Mouse (Mus musculus) neural tube, embryonic 13.5 days (tissue): ENCODE data around the gene Pfpl. TPM values are rescaled to one million over a fixed set of nuclear protein-coding genes. Genes with fewer than 3 reads are reported as not detected.

Experiments used
- ATAC-seq: fragments of 200-750 bp; cut with Nextera tagmentation; 2 replicates; pipeline ENCODE4 v1.8.0; 2017; ENCODE audit warnings: low read depth, mild to moderate bottlenecking, moderate TSS enrichment, moderate library complexity
- H3K27ac ChIP-seq: fragments of 300-500 bp; sonication (generic); replicated peaks from 2 replicates; pipeline ENCODE4 v1.5.1; 2015; ENCODE audit warnings: moderate library complexity, mild to moderate bottlenecking, inconsistent platforms
- H3K27me3 ChIP-seq: fragments of 300-500 bp; sonication (generic); 2 replicates; pipeline ENCODE4 v1.6.1; 2015; ENCODE audit warnings: mild to moderate bottlenecking, inconsistent platforms
- H3K36me3 ChIP-seq: fragments of 300-500 bp; sonication (generic); 2 replicates; pipeline ENCODE4 v1.6.1; 2015; ENCODE audit warnings: mild to moderate bottlenecking, inconsistent platforms
- H3K4me1 ChIP-seq: fragments of 300-500 bp; sonication (generic); replicated peaks from 2 replicates; pipeline ENCODE4 v1.6.1; 2015; ENCODE audit warnings: inconsistent platforms
- H3K4me2 ChIP-seq: fragments of 300-500 bp; sonication (generic); 2 replicates; pipeline ENCODE4 v1.6.1; 2015; ENCODE audit warnings: inconsistent platforms, mild to moderate bottlenecking, moderate library complexity
- H3K4me3 ChIP-seq: fragments of 300-500 bp; sonication (generic); 2 replicates; pipeline ENCODE4 v1.5.1; 2015; ENCODE audit warnings: mild to moderate bottlenecking, inconsistent platforms
- H3K9ac ChIP-seq: fragments of 300-500 bp; sonication (generic); 2 replicates; pipeline ENCODE4 v1.6.1; 2015; ENCODE audit warnings: moderate library complexity, mild to moderate bottlenecking, inconsistent platforms
- H3K9me3 ChIP-seq: fragments of 300-500 bp; sonication (generic); 2 replicates; pipeline ENCODE4 v1.6.1; 2016; ENCODE audit warnings: inconsistent platforms
- WGBS: fragments of 180-500 bp; shearing (Covaris S2); methylation state at CpG from one replicate; pipeline ENCODE4 v1.1.7; 2015; 5-methylcytosine and 5-hydroxymethylcytosine counted together
- polyA plus RNA-seq: library from polyadenylated mRNA; unstranded; fragments of >200 nt; fragmentation: Nextera tagmentation; extraction: Ambion mirVana; gene quantifications from 2 replicates; pipeline ENCODE4 v1.2.1, GENCODE M21; 2015

The Pfpl gene
- 0.08 TPM in 1 of 2 replicates, not detected in the other for polyA plus RNA-seq

GRCm38 (mm10) chr19:12427605-12428004 is at the start of gene Pfpl:
TSS of gene Pfpl (plus strand) at chr19:12427905.
- ATAC-seq: no peak
- no peak within 1 kb of the TSS for H3K4me3 ChIP-seq
- no peak within 1 kb of the TSS for H3K4me2 ChIP-seq
- WGBS: 96% methylated on average over 6 of the region's 6 CpGs
- no peaks in the 10 kb centered on the region for H3K36me3 ChIP-seq
- no peak within 1 kb of the TSS for H3K9ac ChIP-seq
- H3K27me3 ChIP-seq: no peaks in the 10 kb centered on the region
- no peaks in the 10 kb centered on the region for H3K4me1 ChIP-seq
- no peak within 1 kb of the TSS for H3K27ac ChIP-seq
- no peaks in the 10 kb centered on the region for H3K9me3 ChIP-seq

GRCm38 (mm10) chr19:12386979-12387378 is 40.7 kb upstream of the Pfpl start, which contains the start of gene Olfr1440:
TSS of gene Olfr1440 (plus strand) at chr19:12387279.
- Histone ChIP-seq H3K27ac (no peak within 1 kb of the TSS), H3K4me3 (no peak within 1 kb of the TSS), H3K4me2 (no peak within 1 kb of the TSS), H3K36me3 (no peaks in the 10 kb centered on the region), H3K9me3 (no peaks in the 10 kb centered on the region), H3K4me1 (no peaks in the 10 kb centered on the region), H3K27me3 (no peaks in the 10 kb centered on the region), H3K9ac (no peak within 1 kb of the TSS)
- no peak for ATAC-seq
- WGBS: 79% methylated on average over 2 of the region's 2 CpGs

GRCm38 (mm10) chr19:12413737-12414136 is 14.0 kb upstream of the Pfpl start:
- Histone ChIP-seq H3K4me3 (no peak overlapping the region), H3K27ac (no peak overlapping the region), H3K9ac (no peak overlapping the region), H3K36me3 (no peaks in the 10 kb centered on the region), H3K4me1 (no peaks in the 10 kb centered on the region), H3K9me3 (no peaks in the 10 kb centered on the region), H3K4me2 (no peak overlapping the region), H3K27me3 (no peaks in the 10 kb centered on the region)
- no peak for ATAC-seq

DNA sequence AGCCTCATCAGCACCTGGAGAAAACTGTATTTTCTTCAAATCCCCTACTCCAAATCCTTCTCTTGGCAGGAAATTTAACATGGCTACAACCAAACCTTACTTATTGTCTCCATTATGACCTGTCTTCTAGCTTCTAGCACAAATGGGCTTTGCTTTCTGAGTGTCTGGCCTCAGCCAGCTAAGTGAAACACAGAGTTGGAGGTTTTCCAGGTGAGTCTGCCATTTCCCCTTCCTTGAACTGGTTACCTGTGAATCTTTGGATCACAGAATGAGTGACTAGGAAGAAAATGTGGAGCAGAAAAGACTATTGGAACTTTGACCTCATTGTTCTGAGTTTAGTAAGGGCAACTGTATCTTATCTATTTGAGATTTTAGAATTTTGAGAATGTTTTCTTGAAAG is 10.3 kb upstream of the Pfpl start, which contains the start of gene Olfr1441:
Gene Olfr1441 (plus strand): TSS at position 73 of the 400 bp plus-strand sequence.
- Histone ChIP-seq H3K4me1 (no peaks in the 10 kb centered on the region), H3K9ac (no peak within 1 kb of the TSS), H3K4me3 (no peak within 1 kb of the TSS), H3K27ac (no peak within 1 kb of the TSS), H3K27me3 (no peaks in the 10 kb centered on the region), H3K9me3 (no peaks in the 10 kb centered on the region), H3K4me2 (no peak within 1 kb of the TSS), H3K36me3 (no peaks in the 10 kb centered on the region)
- ATAC-seq: no peak

GRCm38 (mm10) chr19:12418312-12418711 is 9.4 kb upstream of the Pfpl start:
- 82% methylated on average over 3 of the region's 3 CpGs for WGBS
- H3K4me1 ChIP-seq: no peaks in the 10 kb centered on the region
- H3K9ac ChIP-seq: no peak overlapping the region
- ATAC-seq: no peak
- H3K27ac ChIP-seq: no peak overlapping the region
- H3K27me3 ChIP-seq: no peaks in the 10 kb centered on the region
- no peaks in the 10 kb centered on the region for H3K36me3 ChIP-seq
- H3K4me2 ChIP-seq: no peak overlapping the region
- no peak overlapping the region for H3K4me3 ChIP-seq
- no peaks in the 10 kb centered on the region for H3K9me3 ChIP-seq

- H3K9ac ChIP-seq: no peak overlapping the region
- no peaks in the 10 kb centered on the region for H3K27me3 ChIP-seq
- no peak for ATAC-seq
- no peak overlapping the region for H3K27ac ChIP-seq
- H3K9me3 ChIP-seq: no peaks in the 10 kb centered on the region
- WGBS: 82% methylated on average over 6 of the region's 6 CpGs
- no peaks in the 10 kb centered on the region for H3K36me3 ChIP-seq
- no peak overlapping the region for H3K4me3 ChIP-seq
- H3K4me2 ChIP-seq: no peak overlapping the region
- H3K4me1 ChIP-seq: no peaks in the 10 kb centered on the region
These were observed 7.2 kb upstream of the Pfpl start for GRCm38 (mm10) chr19:12420555-12420954.

- H3K9me3 ChIP-seq: no peaks in the 10 kb centered on the region
- no peak overlapping the region for H3K9ac ChIP-seq
- no peak overlapping the region for H3K27ac ChIP-seq
- H3K4me1 ChIP-seq: no peaks in the 10 kb centered on the region
- H3K36me3 ChIP-seq: no peaks in the 10 kb centered on the region
- no peaks in the 10 kb centered on the region for H3K27me3 ChIP-seq
- no peak overlapping the region for H3K4me3 ChIP-seq
- no peak overlapping the region for H3K4me2 ChIP-seq
- no peak for ATAC-seq
- WGBS: 81% methylated on average over 1 of the region's 1 CpGs
These were observed 6.0 kb upstream of the Pfpl start for GRCm38 (mm10) chr19:12421680-12422079.

DNA sequence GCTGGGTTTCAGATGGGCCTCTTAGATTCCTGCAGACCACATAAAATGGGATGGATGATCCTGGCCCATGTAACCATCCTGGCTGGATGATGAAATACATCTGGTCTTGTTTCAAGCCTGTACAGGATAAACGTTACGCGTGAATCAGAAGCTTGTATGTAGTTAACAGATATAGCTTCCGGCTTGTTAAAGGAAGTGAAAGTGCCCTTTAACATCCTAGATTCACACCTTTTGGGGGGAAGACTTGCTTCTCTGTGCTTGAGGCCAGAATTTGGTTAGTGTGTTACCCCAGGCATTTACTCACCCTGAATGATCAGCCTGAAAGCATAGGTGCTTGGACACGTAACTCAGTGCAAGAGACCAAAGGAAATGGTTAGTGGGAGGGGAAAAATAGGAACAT is 604 bp upstream of the Pfpl start:
- Histone ChIP-seq H3K36me3 (no peaks in the 10 kb centered on the region), H3K4me3 (no peak overlapping the region), H3K27me3 (no peaks in the 10 kb centered on the region), H3K4me2 (no peak overlapping the region), H3K27ac (no peak overlapping the region), H3K4me1 (no peaks in the 10 kb centered on the region), H3K9me3 (no peaks in the 10 kb centered on the region), H3K9ac (no peak overlapping the region)
- no peak for ATAC-seq
- WGBS: 90% methylated on average over 5 of the region's 5 CpGs

GRCm38 (mm10) chr19:12433033-12433432 is 5.3 kb downstream of the Pfpl start:
- no peaks in the 10 kb centered on the region for H3K9me3 ChIP-seq
- H3K4me2 ChIP-seq: no peak overlapping the region
- H3K27me3 ChIP-seq: no peaks in the 10 kb centered on the region
- no peak overlapping the region for H3K9ac ChIP-seq
- 8% methylated on average over 2 of the region's 2 CpGs for WGBS
- no peak overlapping the region for H3K4me3 ChIP-seq
- no peak overlapping the region for H3K27ac ChIP-seq
- no peaks in the 10 kb centered on the region for H3K36me3 ChIP-seq
- H3K4me1 ChIP-seq: no peaks in the 10 kb centered on the region
- ATAC-seq: peak; percentile 72

- no peak for ATAC-seq
- Histone ChIP-seq H3K4me2 (no peak overlapping the region), H3K27me3 (no peaks in the 10 kb centered on the region), H3K27ac (no peak overlapping the region), H3K9ac (no peak overlapping the region), H3K4me3 (no peak overlapping the region), H3K9me3 (no peaks in the 10 kb centered on the region), H3K4me1 (no peaks in the 10 kb centered on the region), H3K36me3 (no peaks in the 10 kb centered on the region)
- 89% methylated on average over 4 of the region's 4 CpGs for WGBS
These were observed 7.3 kb downstream of the Pfpl start for GRCm38 (mm10) chr19:12435011-12435416.

- Histone ChIP-seq H3K9me3 (no peaks in the 10 kb centered on the region), H3K4me3 (no peak overlapping the region), H3K4me1 (no peaks in the 10 kb centered on the region), H3K36me3 (no peaks in the 10 kb centered on the region), H3K4me2 (no peak overlapping the region), H3K27me3 (no peaks in the 10 kb centered on the region), H3K27ac (no peak overlapping the region), H3K9ac (no peak overlapping the region)
- no peak for ATAC-seq
- WGBS: 83% methylated on average over 4 of the region's 4 CpGs
These were observed 8.2 kb downstream of the Pfpl start for GRCm38 (mm10) chr19:12435750-12436524.

GRCm38 (mm10) chr19:12439581-12439980 is 11.9 kb downstream of the Pfpl start:
- Histone ChIP-seq H3K27me3 (no peaks in the 10 kb centered on the region), H3K4me2 (no peak overlapping the region), H3K9me3 (no peaks in the 10 kb centered on the region), H3K4me1 (no peaks in the 10 kb centered on the region), H3K9ac (no peak overlapping the region), H3K36me3 (no peaks in the 10 kb centered on the region), H3K27ac (no peak overlapping the region), H3K4me3 (no peak overlapping the region)
- WGBS: 56% methylated on average over 1 of the region's 1 CpGs
- no peak for ATAC-seq
